Mouse (Mus musculus) right cerebral cortex, adult 2 months (tissue): ENCODE results near the gene Fhit.

ENCODE experiments used
- DNase-seq, 2 experiments: peaks; one replicate each; pipeline ENCODE4 v3.0.0; 2021 to 2022; ENCODE audit warnings: low spot score in 2 of 2

The Fhit gene

DNA sequence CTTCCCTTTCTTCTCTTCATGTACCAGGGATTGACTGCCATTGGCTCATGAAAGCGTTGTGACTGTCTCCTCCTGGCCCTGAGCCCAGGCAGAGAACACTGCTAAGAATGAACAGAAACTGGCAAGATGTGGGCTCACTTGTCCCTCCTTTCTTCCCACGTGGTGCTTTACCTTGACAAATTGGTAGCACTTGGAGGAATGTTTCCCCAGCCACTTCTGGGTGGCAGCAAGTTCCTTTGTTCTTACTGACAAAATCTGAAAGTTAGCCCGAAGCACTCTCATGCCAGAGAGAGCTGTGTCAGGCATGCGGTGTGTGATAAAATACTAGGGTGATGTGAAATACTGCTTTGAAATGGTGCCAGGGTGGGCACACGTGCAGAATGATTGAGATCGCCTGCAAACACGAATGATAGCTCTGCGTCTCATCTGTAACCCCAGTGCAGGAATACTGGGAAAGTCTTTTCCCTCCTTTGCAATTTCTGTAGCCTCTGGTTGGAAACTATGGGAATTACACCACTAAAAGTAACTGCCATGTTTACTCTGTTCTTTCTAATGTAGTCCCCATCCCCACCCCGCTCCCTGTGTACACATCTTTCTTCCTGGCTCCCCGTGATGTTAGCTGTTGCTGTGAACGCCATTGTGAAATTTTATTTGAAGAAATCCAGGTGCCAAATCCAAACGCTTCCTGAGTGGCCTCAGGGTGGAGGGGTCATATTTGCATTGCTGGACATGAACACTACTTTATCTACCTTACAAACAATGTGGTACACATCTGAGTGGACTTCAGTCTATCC is 1555.1 kb downstream of the Fhit start:
- peak; percentile 50 to 58 for DNase-seq

DNA sequence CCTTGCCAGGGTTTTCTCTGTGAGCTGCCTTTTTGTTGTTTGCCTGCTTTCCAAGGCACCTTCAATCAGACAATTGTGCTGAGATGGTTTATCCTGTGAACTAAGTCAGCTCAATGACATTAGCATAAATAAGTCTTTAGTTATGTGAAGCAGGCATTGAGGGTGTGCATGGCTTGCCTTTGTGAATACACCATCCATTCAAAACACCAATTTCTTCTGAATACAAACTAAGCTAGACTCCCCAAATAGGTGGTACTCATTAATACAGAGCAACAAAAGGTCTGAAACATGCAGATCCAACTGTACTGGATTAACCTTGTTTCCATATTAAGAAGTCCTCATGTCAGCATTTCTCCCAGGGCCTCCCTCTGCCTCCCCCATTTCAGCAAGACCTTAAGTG is 1561.6 kb downstream of the Fhit start:
- no peak for DNase-seq

DNA sequence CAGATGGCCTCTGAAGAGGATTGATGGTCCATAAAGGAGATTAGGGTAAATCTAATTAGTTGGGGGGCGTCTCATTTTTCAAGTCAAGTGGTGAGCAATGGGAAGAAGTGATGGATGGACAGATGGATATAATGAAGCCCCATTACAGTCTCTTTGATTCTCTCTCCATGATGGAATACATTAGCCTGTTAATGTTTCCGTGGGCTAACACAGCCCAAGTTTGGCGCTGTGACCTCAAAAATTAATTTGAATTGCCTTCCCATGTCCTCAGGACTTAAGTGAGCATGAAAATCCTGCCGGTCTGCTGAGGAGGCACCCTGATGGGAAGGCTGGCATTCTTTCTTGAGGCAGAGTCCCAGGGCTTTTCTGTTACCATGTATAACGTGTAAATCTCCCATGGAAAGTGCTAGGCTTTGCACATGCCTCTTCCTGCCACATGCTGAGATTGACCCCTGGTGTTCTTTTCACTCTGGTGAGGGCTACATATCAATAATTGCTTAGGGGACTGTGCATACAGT is 1564.3 kb downstream of the Fhit start:
- no peak for DNase-seq

DNA sequence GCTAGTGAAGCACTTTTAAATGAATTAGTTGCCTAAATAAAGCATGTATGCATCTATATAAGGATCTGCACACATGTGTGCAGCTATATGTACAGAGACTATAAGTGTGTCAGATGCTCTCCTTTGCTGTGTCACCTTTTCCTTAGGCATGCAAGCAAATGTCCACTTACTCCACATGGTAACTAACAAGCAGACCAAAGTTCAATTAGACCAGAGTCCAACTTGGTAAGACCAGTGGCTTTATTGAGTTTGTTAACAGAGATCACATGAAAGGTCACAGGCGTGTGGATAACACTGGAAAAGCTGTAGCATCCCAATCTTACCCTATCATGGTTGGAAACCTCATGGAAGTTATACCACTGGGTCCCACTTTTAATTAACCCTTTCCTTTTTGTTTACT is 1572.7 kb downstream of the Fhit start:
- no peak for DNase-seq

DNA sequence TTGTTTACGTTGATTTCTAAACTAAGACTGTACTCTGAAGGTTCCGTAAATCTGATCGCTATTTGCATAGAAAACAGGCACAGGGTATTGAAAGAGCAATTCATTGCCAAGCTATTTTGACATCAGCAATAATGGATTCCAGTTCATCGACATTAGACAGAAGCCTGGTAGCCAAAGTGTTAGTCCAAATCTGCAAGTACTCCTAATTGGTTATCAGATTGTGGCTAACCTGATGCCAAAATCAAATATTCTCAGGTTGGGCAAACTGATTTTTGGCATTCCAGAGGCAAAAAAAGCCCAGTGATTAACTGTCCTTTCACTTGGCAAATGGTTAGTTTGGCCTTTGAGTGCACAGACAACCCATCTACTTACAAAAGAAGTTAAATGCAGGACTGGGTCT is 1573.9 kb downstream of the Fhit start:
- no peak for DNase-seq

DNA sequence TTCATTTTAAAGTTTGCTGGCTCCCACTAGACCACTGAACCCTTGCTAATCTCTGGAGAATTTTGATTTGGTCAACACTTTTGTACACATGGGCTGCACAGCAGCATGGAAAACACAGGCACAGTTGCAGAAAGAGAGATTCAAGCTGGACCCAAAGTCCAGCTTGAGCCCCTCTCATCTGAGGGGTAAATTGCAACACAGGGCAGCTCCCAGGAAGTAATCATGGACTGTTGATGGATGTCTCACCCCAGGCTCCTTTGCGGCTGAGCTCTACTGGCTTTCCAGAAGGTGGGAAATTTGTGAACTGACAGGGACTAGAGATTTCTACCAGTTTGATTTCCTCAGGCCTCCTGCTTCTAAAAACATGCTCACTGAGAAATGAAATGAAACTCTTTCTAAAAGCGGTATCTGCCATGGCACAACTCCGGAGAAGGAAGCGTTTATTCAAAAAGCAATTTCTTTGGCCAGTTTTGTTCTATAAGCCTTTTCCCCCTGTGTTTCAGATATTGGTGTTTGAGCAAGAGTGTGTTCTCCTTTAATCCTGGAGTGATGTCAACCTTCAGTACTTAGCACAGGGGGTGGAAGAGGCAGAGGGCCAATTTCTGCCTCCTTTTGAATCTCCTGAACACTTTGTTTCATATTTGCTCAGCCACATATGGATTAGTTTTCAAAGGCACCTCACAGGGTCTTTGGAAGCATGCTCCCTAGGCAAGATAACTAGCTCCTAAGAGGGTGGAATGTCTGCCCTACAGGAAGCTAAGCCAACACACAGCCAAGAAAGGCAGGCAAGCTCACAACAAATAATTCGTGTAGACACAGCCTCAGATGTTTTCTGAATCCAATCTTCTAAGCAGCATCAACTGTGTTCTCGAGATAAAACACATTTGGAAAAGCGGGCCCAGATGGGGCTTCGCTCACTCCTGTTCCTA is 1578.3 kb downstream of the Fhit start:
- peak; percentile 22 to 51 for DNase-seq

DNA sequence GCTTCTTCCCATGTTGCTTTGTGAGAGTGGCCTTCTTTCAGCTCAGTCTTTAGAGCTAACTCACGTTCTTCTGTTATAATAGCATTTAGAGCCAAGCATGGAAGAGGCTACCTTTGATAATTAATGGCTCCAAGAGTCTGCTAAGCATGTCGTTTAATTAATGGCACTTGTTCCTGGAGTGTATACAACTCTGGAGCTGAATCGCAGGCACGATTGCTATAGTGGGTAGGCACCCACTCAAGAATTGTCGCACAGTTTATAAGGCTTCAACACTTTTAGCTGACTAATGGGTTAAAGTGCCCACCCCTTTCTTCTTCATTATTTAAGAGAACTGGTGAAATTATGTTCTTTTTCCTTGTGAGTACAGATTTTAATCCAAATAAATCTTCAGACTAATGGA is 1605.5 kb downstream of the Fhit start:
- DNase-seq = no peak

DNA sequence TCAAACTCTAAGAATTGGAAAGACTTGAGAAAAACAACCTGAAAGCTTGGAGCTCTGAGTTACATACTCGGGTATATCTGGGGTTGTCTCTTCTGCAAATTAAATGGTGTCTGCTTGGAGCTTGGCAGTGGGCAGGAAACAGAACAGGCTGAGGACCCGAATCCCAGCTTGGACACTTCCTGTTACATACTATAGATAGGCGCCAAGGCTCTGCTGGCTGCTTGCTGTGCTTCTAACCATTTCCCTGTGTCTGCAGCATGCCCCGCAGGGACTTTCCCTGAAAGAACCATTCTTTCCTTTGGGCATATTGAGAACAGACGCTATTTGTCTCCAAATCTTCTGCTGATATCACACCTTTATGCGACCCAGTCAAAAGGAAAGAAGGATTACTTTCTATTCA is 1606.0 kb downstream of the Fhit start:
- DNase-seq = no peak

DNA sequence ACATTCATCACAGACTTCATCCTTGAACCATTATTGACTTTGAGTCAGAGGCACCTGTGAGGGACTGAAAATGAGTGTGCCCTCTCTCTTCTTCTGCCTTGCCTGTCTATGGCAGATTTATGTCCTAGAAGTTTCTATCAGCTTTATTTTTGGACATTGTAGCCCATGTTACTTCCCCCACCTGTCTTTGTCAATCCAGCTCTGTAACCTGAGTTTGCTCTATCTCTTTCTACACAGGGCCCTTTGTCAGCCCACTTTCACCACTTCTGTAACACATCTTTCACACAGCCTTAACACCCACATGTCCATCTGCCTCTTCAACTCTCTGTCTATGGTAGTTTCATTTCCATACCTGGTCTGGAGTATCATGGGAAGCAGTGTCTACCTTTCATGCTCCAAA is 1609.7 kb downstream of the Fhit start:
- DNase-seq = no peak

DNA sequence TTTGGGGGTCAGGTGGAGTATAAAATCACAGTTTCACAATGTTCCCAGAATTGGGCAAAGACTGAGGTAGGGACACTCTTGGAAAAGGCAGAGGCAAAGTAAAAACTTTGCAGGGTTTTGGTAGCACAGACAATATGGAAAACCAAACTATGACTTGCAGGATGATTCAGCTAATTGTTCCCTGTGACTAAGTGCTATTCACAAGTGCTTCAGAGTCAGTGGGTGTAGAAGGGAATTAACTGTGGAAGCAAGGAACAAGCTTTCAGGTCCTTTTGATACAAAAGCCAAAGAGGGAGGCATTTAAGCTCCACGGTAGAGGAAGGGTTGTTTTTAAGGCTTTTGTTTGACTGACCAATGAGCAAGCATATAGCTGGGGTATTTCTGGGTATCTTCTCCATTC is 1613.9 kb downstream of the Fhit start:
- DNase-seq = no peak

DNA sequence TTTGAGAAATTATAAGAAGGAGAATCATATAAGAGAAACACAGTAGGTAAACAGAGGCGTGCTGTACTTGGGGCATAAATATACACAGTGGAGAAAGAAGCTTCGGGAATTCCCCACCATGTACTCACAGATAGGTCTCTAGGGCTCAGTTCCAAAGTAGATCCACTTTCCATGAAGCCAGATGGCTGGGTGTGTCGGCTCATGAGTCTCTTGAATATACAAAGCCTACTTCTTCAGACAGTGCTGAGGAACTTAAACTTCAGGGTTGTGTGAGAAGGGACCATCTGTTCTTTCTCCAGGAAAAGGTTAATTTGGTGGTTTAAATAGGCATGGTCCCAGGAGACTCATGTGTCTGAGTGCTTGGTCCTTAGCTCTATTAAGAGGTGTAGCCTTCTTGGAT is 1617.5 kb downstream of the Fhit start:
- DNase-seq = peak; percentile 34 to 38

DNA sequence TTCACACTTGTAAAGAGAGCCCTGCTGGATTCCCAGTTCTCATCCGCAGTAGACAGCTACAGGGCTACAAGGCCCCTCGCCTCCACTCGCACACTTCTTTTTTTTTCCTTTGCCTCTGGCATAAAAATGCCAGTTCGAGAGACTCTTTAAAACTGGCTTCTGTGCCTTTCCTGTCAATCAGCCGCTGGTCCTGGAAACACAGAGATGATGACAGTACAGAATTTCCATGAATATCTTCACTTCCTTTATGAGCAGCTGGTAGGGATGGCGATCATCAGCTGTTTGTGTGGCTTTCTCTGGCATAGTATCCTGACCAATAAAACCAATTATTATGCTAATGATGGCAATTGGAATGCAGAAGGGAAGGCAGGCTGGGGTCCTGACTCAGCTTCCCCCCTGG is 1626.3 kb downstream of the Fhit start:
- DNase-seq = no peak

DNA sequence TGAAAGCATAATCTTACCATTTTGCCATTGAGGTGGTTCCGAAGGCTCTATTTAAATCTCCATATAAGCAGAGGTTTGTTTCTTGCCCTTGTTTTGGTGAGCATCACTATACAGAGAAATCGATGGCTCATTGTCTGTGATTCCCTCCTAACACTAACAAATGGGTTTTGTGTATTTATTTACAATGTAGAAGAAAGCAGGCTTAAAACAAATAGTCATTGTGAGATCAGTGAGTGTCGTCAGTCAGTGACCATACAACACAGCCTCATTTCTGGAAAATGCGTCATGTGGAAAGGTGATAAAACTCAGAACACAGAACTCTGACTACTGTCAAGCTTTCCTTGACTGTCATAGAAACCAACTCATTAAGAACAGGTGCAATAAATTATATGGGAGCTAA is 1632.6 kb downstream of the Fhit start:
- no peak for DNase-seq

DNA sequence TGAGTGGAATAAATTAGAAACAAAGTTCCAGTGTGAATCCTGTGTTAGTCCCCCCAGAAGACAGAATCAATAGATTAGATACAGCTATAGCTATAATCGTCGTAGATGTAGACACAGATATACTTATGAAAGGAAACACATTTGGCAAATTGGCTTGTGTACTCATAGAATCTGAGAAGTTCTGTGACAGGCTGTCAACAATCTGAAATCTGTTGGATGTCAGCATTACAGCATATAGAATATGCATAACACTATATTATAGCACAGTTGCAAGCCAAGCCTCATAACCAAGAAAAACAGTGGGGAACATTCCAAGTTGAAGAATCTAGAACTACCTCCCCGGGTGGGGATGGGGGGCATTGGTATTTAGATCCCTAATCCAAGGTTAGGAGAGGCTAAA is 1635.7 kb downstream of the Fhit start:
- DNase-seq = no peak

DNA sequence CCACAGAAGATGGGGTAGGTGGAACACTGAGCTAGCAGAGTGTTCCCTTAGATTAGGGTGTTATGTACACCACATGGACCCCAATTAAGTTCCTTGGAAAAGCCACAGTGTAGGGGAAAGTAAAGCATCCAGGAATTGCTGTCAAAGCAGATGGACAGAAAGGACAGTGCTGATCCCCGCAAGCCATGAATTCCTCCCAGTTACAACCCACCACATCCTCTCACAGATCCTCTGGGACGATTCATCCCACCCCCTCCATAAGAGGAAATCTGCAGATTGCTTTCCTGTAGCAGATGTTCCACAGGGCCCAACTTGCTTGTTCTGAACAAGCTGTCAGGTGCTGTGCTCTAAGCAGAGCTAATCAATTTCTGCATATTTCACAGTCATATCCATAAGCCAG is 1644.2 kb downstream of the Fhit start:
- DNase-seq = peak; percentile 15 to 21

DNA sequence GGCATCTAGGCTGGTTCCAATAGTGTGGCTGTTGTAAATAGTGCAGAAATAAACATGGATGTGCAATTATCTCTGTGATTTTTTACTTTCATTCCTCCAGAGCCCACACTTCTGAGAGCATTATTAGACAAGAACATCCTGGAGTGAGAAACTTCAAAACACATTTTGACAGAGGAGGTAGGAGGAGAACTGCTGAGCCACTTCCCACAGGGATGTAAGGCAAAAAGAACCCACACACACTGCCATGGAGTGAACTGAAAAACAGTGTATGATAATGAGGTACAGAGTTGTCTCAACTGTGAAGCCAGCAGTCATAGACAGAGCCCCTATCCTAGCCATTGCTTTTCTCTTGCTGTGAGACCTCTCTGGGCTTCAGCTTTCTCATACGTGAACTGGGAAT is 1652.2 kb downstream of the Fhit start:
- peak; percentile 15 to 17 for DNase-seq
